Mouse (Mus musculus) testis, adult 2 months (tissue): ENCODE measurements around the gene Ip6k3. TPM values are rescaled to one million over a fixed set of nuclear protein-coding genes. Genes with fewer than 3 reads are reported as not detected.

ENCODE experiments used
- H3K27ac ChIP-seq: fragments of 200-500 bp; 2 replicates; pipeline ENCODE4 v1.5.1; 2012; ENCODE audit warnings: low read depth, low read length; ENCODE audit not compliant: control insufficient read depth, insufficient read depth
- H3K27me3 ChIP-seq: fragments of 200-500 bp; 2 replicates; pipeline ENCODE4 v1.6.1; 2012; ENCODE audit warnings: mild to moderate bottlenecking, low read length, moderate library complexity; ENCODE audit not compliant: control insufficient read depth, insufficient read depth
- H3K36me3 ChIP-seq: fragments of 200-500 bp; 2 replicates; pipeline ENCODE4 v1.6.1; 2012; ENCODE audit warnings: mild to moderate bottlenecking, low read length; ENCODE audit not compliant: control insufficient read depth, insufficient read depth
- H3K4me1 ChIP-seq: fragments of 200-500 bp; 2 replicates; pipeline ENCODE4 v1.6.1; 2012; ENCODE audit warnings: low read length; ENCODE audit not compliant: control insufficient read depth, insufficient read depth
- H3K4me3 ChIP-seq: fragments of 200-500 bp; 2 replicates; pipeline ENCODE4 v1.5.1; 2012; ENCODE audit warnings: low read depth, mild to moderate bottlenecking, low read length, moderate library complexity, mixed read lengths; ENCODE audit not compliant: control insufficient read depth
- CTCF ChIP-seq: fragments of 200-500 bp; IDR thresholded peaks from 2 replicates; pipeline ENCODE4 v1.5.1; 2012; ENCODE audit warnings: low read depth, mild to moderate bottlenecking, inconsistent platforms, low read length, moderate library complexity; ENCODE audit not compliant: control insufficient read depth, insufficient read depth, insufficient replicate concordance
- POLR2A ChIP-seq: fragments of 200-500 bp; IDR thresholded peaks from 2 replicates; pipeline ENCODE4 v1.6.1; 2012; ENCODE audit warnings: low read depth, mild to moderate bottlenecking, inconsistent platforms, low read length, moderate library complexity; ENCODE audit not compliant: control insufficient read depth
- polyA plus RNA-seq: library from polyadenylated mRNA; depleted of rRNA; stranded (reverse); fragments of >200 nt; gene quantifications from 2 replicates; pipeline ENCODE4 v1.2.3, GENCODE M21; 2012; rRNA removed

Gene Ip6k3
- 0.05 and 0.06 TPM in 2 replicates for polyA plus RNA-seq

DNA sequence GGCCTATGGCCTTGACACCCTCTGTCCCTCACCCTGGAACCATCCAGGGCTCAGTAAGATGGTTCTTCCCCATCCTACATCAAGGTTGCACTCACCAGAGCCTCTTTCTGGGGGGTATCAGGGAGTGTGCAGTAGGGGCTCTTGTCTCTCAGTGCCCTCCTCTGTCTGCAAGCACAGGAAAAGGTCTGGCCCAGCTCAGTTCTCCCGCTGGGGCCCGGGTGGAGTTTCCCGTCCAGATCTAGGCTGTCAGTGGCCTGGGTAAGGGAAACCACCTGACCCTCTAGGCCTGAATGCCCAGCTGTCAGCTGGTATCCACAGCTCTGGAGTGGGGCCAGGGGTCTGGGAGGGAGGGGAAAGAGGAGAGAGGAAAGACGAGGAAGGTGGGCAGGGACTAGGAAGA is at the start of gene Ip6k3:
TSS of gene Ip6k3 (minus strand) at position 251 of the 400 bp plus-strand sequence.
- Histone ChIP-seq H3K36me3 (no peaks in the 10 kb centered on the region), H3K4me3 (no peak within 1 kb of the TSS), H3K4me1 (no peaks in the 10 kb centered on the region), H3K27ac (no peak within 1 kb of the TSS), H3K27me3 (no peaks in the 10 kb centered on the region)
- TF ChIP-seq POLR2A: no peak
- no peak for TF ChIP-seq CTCF

DNA sequence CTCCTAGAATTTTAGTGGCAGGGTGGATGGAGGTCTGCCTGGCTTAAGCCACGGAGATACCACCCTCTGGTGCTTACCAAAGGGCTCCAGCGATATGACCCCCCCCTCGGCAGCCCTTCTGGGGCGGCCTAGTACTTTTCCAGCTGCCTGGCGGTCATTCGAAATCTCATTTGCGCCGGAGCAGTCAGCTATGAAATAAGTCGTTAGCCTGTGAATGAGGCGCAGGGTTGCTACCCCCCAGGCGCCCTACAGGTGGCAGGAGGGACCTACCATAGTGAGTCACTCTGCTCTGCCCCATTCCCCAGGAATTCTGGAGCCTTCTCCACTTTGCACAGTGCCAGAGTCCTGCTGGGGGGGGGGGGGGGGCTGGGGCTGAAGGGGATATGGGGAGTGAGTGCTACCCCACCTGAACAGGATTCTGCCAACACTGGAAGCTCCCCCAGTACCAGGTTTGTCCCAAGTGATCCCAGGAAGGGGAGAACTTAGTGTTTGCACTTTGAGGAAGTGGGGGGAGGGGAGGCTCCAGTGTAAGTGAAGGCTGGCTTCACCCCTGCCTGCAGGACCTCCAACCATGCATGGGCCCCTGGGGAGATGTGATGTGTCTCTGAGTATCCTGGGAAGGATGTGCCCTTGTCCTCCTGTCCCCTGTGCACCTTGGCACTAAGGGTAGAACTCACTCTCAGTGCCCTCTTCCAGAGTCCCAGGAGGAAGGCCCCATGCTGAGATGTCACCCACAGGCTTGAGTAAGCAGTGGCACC is 45.4 kb upstream of the Ip6k3 start:
- TF ChIP-seq POLR2A: no peak
- TF ChIP-seq CTCF: peak; percentile 26; the same call in 1 of the 2 replicates
- Histone ChIP-seq H3K4me1 (no peaks in the 10 kb centered on the region; the same call in 1 of the 2 replicates), H3K4me3 (no peak overlapping the region)

DNA sequence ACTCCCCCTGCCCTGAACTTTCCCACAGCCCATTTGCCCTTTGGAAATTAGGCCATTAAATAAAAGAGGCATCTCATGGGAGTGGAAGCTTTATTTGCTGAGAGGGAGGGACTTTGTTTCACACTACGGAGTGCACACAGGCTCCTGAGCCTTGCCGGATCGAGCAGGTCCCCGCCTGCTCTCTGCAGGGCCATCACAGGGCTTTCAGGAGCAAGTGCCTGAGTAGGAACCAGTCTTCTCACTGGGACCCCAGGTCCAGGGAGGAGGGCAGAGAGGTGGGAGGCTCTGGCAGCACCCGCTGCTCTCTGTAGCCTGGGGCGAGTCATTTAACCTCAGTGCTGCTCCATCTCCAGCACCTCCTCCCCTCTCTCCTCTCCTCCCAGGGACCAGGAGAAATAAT is 44.4 kb upstream of the Ip6k3 start:
- Histone ChIP-seq H3K4me1 (no peaks in the 10 kb centered on the region; the same call in 1 of the 2 replicates), H3K36me3 (no peaks in the 10 kb centered on the region), H3K27ac (no peak overlapping the region), H3K27me3 (no peaks in the 10 kb centered on the region), H3K4me3 (no peak overlapping the region)
- TF ChIP-seq CTCF: no peak
- TF ChIP-seq POLR2A: no peak

More for the DNA sequence above, 45.4 kb upstream of the Ip6k3 start:
- Histone ChIP-seq H3K36me3 (no peaks in the 10 kb centered on the region), H3K27me3 (no peaks in the 10 kb centered on the region), H3K27ac (no peak overlapping the region)

DNA sequence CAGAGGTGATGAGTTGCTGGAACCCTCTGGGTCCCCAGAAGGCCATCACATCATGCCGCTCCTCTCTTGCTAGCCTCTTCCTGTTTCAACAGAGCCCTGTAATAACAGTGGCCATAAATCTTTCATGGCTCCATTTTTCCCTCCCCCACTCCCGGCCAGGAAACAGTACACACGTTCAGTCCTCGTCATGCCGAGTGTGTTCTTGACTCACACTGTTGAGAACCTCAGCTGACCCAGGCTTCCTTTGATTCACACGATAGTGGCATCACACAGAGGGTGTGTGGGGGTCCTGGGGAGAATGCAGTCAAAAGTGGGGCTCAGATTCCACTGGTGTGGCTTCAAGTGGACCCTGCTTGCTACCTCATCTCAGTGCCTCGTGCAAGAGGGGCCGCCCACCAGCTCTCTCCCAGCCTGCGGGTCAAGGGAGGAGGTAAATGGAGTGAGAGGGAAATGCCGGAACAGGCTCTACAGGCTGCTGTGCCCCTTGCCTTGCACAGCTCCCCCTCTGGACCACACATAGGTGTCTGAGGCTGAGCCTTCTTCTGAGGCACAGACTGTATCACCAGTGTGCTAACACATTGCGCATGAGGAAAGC is 39.6 kb upstream of the Ip6k3 start:
- no peak overlapping the region for H3K27ac ChIP-seq
- H3K4me3 ChIP-seq: no peak overlapping the region
- H3K27me3 ChIP-seq: no peaks in the 10 kb centered on the region
- peaks cover 16% of the 10 kb centered on the region for H3K4me1 ChIP-seq
- no peaks in the 10 kb centered on the region for H3K36me3 ChIP-seq
- no peak for TF ChIP-seq CTCF
- TF ChIP-seq POLR2A: no peak

DNA sequence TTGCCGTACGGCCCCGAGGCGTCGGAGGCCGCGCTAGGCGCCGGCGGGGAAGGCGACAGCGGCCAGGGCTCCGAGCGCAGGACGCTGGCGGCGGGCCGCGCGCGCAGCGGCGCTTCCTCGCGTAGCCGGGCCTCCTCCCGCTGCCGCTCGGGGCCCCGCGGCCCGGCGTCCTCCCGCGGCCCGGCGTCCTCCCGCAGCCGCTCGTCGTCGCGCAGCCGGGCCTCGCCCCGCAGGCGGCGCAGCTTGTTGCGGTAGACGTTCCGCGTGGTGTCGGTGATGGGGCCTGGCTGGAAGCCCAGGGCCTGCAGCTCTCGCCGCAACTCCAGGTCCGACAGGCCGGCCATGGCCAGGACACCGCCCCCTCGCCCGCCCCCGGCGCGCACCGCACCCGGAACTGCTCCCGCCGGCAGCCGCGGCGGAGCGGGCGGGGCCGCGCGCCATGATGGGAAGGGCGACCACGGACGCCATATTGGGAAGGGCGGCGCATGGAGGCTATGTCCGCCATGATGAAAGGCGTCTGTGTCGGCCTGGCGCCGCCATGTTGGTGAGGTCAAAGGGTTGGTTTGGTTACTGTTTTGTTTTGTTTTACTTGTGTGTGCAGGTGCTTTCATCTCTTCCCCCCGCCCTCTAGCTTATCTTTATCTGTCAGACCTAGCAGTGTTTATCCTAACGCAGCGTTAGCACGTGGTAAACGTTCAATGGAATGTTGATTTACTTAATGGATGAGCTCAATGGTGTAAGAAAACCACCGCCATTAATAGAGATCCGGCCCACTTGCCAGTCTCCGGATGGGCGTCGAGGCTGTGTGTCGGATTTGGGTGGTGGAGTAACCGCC is 36.7 kb upstream of the Ip6k3 start, which contains the start of gene Lemd2:
TSS of gene Lemd2 (minus strand) at position 395 of the 835 bp plus-strand sequence.
- TF ChIP-seq CTCF (peak; percentile 11; the same call in 1 of the 2 replicates), POLR2A (peak; percentile 79)
- H3K36me3 ChIP-seq: no peaks in the 10 kb centered on the region
- H3K27me3 ChIP-seq: no peaks in the 10 kb centered on the region
- H3K4me3 ChIP-seq: peak within 1 kb of the TSS; percentile 98
- peaks cover 21% of the 10 kb centered on the region for H3K4me1 ChIP-seq
- H3K27ac ChIP-seq: peak within 1 kb of the TSS; percentile 97

DNA sequence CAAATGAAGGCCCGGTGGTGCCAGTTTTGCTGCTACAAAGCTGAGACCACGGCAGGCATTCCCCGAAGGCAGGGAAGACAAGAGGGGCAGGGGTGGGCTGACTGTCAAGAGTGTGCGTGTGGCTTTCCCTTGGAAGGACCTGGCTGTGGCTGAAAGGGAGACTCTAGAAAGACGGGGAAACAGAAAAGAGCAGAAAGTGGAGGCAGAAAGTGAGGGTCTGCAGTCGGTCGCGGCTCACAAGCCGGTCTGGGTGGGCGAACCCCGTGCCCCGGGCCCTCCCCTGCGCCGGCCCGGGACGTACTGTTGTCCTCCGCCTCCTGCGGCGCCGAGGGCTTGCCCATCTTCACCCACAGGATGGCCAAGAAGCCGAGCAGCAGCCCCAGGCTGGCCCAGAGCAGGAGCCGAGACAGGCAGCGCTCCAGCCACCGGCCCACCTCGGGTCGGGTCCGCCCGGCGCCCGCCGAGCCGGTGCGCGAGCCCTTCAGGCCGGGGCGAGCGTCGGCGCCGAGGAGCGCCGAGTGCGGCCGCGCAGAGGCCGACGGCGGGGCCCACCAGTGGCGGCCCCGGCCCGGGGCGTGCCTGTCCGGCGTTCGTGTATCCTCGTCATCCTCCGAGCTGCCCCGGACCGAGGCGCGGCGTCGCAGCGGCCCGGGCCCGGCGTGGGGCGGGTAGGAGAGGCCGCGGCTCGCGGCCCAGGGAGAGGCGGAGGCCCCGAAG is 35.9 kb upstream of the Ip6k3 start:
- Histone ChIP-seq H3K27me3 (no peaks in the 10 kb centered on the region), H3K4me3 (peak overlapping the region; percentile 98), H3K36me3 (no peaks in the 10 kb centered on the region; the same call in 1 of the 2 replicates), H3K4me1 (peaks cover 21% of the 10 kb centered on the region), H3K27ac (peak overlapping the region; percentile 97)
- TF ChIP-seq POLR2A: no peak
- TF ChIP-seq CTCF: no peak
